Mouse (Mus musculus): ENCODE data around the gene Lect2.

The Lect2 gene

DNA sequence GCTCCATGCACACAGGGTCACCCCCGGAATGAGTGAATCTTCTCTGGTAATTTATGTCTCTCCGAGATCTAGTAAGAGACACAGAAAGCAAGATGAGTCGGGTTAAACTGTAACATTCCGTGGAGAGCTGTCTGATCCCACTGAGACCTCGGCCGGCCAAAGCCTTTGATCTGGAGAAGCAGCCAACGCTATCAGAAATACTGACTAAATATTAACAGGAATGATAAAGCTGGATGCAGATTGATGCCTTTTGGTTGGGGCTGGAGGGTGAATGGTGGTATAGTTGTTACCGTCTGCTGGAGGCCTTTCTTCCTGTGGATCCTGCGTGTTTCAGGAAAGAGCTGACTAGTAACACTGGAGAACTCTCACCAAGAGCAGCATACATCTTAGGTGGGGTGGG lies at the start of gene Lect2:
Lect2 (minus strand) TSS at position 102 of the 400 bp plus-strand sequence.
- no peak for DNase-seq (ENCODE audit: extremely low spot score, low spot score)

GRCm38 (mm10) chr13:56597296-56597695 lies 49.0 kb upstream of the Lect2 start:
- no peak for DNase-seq (ENCODE audit: extremely low spot score, low spot score)

GRCm38 (mm10) chr13:56595246-56595645 lies 46.9 kb upstream of the Lect2 start:
- no peak for DNase-seq (ENCODE audit: extremely low spot score, low spot score)

GRCm38 (mm10) chr13:56593961-56594391 lies 45.7 kb upstream of the Lect2 start:
- DNase-seq (ENCODE audit: extremely low spot score, low spot score) = no peak

GRCm38 (mm10) chr13:56593196-56593595 lies 44.9 kb upstream of the Lect2 start:
- no peak for DNase-seq (ENCODE audit: extremely low spot score, low spot score)

DNA sequence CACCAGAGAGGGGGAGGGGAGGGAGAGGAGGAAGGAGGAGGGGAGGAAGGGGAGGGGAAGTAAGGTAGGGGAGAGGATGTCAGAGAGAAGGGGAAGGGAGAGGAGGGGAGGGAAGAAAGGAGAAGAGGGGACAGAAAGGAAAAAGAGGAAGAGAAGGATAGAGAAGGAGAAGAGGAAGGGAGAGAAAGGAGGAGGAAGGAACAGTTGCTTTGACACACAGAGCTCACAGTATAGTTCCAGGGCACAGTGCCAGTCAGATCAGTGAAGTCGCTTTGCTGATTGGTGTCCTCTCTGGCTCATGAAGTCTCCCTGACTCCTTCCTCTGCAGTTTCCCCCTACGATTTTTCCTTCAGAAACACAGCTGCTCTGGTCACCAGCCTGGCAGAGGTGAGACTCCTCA lies 43.6 kb upstream of the Lect2 start:
- DNase-seq (ENCODE audit: extremely low spot score, low spot score) = no peak

DNA sequence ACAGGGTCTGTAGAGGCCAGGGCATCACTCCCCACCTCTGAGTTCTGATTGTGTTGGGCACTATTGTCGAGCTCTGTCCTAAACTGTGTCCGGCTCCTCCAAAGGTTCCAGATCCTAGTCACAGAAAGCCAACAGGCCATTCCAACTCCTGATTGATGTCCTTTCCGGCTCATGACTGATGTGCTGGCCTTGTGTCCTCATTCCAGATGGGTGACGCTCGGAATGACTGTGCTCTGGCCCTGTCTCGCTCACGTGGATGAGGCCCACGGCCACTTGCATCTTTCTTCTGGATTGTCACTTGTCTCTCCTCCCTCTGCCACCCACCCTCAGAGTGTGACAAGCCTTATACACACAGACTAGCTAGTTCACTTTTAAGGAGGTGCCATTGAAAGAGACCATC lies 42.9 kb upstream of the Lect2 start:
- no peak for DNase-seq (ENCODE audit: extremely low spot score, low spot score)

GRCm38 (mm10) chr13:56590202-56590601 lies 41.9 kb upstream of the Lect2 start:
- no peak for DNase-seq (ENCODE audit: extremely low spot score, low spot score)

DNA sequence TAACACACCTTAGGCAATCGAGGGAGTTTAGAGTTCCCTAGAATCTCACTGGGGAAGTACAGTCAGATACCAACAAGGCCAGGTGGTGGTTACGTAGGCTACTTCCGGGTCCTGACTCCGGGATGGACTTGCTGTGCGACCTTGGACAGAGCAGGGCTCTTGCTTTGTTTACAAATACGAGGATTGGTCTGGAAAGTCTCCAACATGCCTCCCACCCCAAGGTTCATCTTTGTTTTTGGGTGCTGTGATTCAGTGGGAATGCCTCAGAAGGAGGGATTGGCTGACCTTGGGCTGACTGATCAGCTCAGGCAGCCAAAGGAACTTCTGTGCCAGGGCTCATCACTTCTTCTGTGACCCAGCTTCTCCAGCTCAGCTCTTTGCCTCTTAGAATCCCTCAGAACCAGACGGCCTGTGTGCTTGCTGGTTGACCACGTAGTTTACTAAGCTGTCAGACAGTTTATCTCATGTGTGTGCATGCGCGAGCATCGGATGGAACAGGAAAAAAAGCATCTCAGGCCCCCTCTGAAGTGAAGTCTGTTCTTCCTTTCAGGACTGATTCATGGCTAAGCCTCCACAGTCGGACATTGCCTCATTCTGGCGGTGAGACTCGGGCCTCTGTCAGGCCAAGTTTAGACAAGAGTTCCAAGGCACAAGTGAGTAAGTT lies 40.3 kb upstream of the Lect2 start:
- DNase-seq (ENCODE audit: extremely low spot score, low spot score) = no peak

DNA sequence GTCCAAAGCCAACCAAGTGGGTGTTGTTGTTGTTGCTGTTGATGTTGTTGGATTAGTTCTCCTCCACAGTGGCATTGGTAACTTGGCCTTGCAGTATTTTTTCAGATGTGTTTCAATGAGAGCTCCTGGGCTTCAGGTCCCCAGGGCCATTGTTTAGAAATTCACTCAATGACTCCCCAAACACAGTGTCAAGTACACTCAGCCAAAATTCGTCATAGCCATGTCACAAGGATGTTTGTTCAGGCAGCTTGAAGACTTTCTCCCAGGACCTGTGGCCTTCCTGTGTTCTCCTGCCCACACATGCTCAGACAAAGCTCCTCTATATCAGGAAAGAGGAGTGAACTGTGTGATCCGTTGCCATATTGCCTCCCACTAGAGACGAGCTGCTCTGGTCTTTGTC lies 37.7 kb upstream of the Lect2 start:
- no peak for DNase-seq (ENCODE audit: extremely low spot score, low spot score)

DNA sequence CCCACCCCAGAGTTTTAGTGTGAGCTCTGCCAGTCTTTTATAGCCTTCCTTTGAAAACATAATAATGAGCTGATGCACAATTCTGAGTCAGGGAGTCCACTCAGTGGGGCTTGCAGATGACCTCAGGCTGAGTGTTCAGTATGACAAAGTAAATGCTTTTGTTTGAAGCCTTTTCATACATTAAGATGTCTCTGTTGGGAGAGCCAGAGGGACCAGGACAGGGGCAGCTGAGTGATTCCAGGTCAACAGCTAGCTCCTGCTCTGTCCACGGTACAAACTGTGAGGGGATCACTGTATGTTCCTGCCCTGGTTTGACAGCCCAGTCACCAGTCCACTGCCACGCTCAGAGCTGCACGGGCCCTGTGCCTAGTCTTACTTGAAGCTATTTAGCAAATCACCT lies 34.4 kb upstream of the Lect2 start:
- DNase-seq (ENCODE audit: extremely low spot score, low spot score) = peak; percentile 69

DNA sequence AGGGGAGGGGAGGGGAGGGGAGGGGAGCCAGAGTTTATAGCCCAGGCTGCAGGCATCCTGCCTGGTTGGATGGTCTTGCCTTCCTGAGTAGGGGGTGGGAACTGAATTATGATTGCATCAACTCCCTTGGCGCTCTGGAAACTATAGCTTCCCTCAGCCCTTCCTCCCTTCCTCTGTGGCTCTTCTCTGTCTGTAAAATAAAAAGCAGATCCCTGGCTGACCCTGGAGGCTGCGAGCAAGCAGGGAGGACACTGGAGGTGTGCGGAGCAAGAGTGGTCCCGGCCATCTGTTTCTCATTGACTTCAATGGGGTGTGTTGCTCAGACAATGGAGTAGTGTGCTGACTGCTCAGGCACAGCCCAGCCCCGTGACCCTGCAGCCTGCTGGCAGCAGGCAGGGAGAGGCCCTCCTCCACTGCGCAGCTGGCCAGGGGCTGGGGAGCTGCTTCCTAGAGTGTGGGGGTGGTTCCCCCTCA lies 33.7 kb upstream of the Lect2 start:
- peak; percentile 93 for DNase-seq (ENCODE audit: extremely low spot score, low spot score)

- no peak for DNase-seq (ENCODE audit: extremely low spot score, low spot score)
Measured at GRCm38 (mm10) chr13:56581512-56581911, 33.2 kb upstream of the Lect2 start.

- no peak for DNase-seq (ENCODE audit: extremely low spot score, low spot score)
Measured at GRCm38 (mm10) chr13:56580450-56580849, 32.1 kb upstream of the Lect2 start.

DNA sequence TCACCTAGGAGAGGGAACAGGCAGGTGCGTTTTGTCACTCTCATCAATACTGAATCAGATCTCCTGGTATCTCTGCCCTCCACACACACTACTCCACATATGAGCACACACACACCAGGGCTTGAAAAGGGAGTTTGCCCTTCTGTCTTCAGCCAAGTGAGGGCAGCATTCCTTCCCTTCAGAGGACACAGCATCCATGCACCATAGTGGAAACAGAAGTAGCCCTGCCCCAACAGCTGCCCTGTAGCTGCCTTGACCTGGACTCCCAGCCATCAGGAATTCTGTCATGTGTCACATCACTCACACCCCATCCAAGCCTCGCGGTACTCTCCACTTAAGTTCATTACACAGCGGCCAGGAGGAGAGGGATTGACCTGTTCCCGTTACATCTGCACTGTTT lies 29.8 kb upstream of the Lect2 start:
- no peak for DNase-seq (ENCODE audit: extremely low spot score, low spot score)

- peak; percentile 85 for DNase-seq (ENCODE audit: extremely low spot score, low spot score)
Measured at GRCm38 (mm10) chr13:56575701-56576321, 27.5 kb upstream of the Lect2 start.

- no peak for DNase-seq (ENCODE audit: extremely low spot score, low spot score)
Measured at GRCm38 (mm10) chr13:56575074-56575473, 26.8 kb upstream of the Lect2 start.

- DNase-seq (ENCODE audit: extremely low spot score, low spot score) = no peak
Measured at GRCm38 (mm10) chr13:56571645-56572044, 23.3 kb upstream of the Lect2 start.

DNA sequence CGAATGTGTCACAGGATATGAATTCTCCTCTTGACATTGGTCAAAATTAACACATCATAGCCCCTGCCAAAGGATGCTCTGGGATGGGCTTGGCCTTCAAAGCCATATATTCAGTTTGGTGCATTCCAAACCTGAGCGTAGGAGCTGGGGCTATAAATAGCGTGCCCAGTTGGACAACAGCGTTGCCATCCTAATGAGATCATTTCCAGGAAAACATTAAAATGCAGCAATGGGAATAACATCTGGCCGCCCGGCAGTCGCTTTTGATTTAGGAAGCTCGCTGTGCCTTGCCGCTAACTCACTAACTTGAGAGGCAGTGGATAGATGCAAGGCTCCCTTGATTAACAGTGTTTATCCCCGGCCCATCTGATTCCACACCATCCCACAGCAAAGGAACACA lies 18.0 kb upstream of the Lect2 start:
- DNase-seq (ENCODE audit: extremely low spot score, low spot score) = no peak

DNA sequence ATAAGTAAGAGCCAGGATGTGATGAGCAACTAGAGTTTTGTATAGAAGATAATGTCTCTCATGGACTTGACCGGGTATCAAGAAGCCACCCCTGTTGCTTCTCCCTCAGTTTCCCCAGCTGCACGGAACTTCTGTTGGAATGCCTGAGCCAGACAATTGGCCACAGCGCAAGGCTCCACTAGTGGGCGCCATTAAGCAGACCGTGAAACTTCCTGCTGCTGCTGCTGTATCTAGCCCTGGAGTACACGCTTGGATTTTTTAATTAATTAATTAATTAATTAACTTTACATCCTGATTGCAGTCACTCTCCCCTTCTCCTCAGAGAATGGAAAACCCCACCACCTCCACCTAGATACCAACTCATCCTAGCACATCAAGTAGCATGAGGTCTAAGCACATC lies 14.8 kb upstream of the Lect2 start:
- peak; percentile 30 for DNase-seq (ENCODE audit: extremely low spot score, low spot score)

DNA sequence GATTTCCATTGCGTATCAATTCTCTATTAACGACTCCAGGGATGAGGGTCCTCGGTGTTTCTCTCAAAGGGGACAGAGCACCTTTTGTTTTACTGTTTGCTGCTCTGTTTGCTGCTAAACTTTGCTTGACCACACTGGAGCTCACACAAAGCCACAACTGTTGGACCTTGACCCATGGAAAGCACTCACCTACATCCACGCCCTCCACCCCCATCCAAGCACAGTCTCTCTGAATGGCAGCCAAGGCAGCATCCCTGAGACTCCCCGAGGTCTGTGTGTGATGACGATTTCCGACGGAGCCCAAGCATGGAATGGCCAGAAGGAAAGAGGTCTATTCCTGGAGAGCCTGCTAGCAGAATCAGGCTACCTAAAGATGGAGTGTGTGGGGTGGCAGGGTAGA lies 12.8 kb upstream of the Lect2 start:
- no peak for DNase-seq (ENCODE audit: extremely low spot score, low spot score)

- DNase-seq (ENCODE audit: extremely low spot score, low spot score) = no peak
Measured at GRCm38 (mm10) chr13:56559841-56560370, 11.6 kb upstream of the Lect2 start.

GRCm38 (mm10) chr13:56558811-56559210 lies 10.5 kb upstream of the Lect2 start:
- DNase-seq (ENCODE audit: extremely low spot score, low spot score) = no peak
